Mouse (Mus musculus): ENCODE results near the gene Itih2. TPM values are rescaled to one million over a fixed set of nuclear protein-coding genes. Genes with fewer than 3 reads are reported as not detected.
A peak's percentile ranks its signal among the peaks of the same experiment; 100 is the strongest.

Itih2 gene
- total and polyA plus RNA-seq, 2 experiments from 2014 or later: 0.42 to 1.1 TPM

- H3K36me3 ChIP-seq (replicated peaks; ENCODE audit: control insufficient read depth, insufficient read depth, low read length): peaks cover 41% of the 10 kb centered on the region
- no peaks in the 10 kb centered on the region for H3K9me3 ChIP-seq (replicated peaks; ENCODE audit: control insufficient read depth, low read length)
- H3K9ac ChIP-seq (replicated peaks; ENCODE audit: low read depth, low read length): no peak overlapping the region
- TF ChIP-seq EP300 (IDR thresholded peaks at IDR 0.05; ENCODE audit: low read depth) (no peak), CTCF (IDR thresholded peaks at IDR 0.05; ENCODE audit: low read depth) (no peak)
- no peak overlapping the region for H3K27ac ChIP-seq (ENCODE audit: low read depth)
- no peaks in the 10 kb centered on the region for H3K4me1 ChIP-seq (ENCODE audit: control insufficient read depth, insufficient read depth)
- no peak overlapping the region for H3K4me2 ChIP-seq (ENCODE audit: low read depth, low read length)
- no peak for ATAC-seq (ENCODE audit: insufficient read depth, low read depth)
- WGBS: 87% methylated on average over 14 of the region's 14 CpGs
- no peaks in the 10 kb centered on the region for H3K27me3 ChIP-seq (ENCODE audit: control insufficient read depth, insufficient read depth, low read length)
- no peak overlapping the region for H3K4me3 ChIP-seq (ENCODE audit: low read depth, low read length)
- no peak for DNase-seq (ENCODE audit: low spot score)
These were observed 36.7 kb downstream of the Itih2 start for GRCm38 (mm10) chr2:10094327-10095100.

- Histone ChIP-seq H3K27me3 (ENCODE audit: control insufficient read depth, insufficient read depth, low read length) (no peaks in the 10 kb centered on the region), H3K36me3 (replicated peaks; ENCODE audit: control insufficient read depth, insufficient read depth, low read length) (peaks cover 30% of the 10 kb centered on the region), H3K9me3 (replicated peaks; ENCODE audit: control insufficient read depth, low read length) (no peaks in the 10 kb centered on the region), H3K9ac (replicated peaks; ENCODE audit: low read depth, low read length) (no peak overlapping the region), H3K4me1 (ENCODE audit: control insufficient read depth, insufficient read depth) (no peaks in the 10 kb centered on the region), H3K27ac (ENCODE audit: low read depth) (no peak overlapping the region), H3K4me3 (ENCODE audit: low read depth, low read length) (no peak overlapping the region), H3K4me2 (ENCODE audit: low read depth, low read length) (no peak overlapping the region)
- TF ChIP-seq CTCF (IDR thresholded peaks at IDR 0.05; ENCODE audit: low read depth): no peak
- no peak for TF ChIP-seq EP300 (IDR thresholded peaks at IDR 0.05; ENCODE audit: low read depth)
- no peak for ATAC-seq (ENCODE audit: insufficient read depth, low read depth)
- no peak for DNase-seq (ENCODE audit: low spot score)
- WGBS: 83% methylated on average over 8 of the region's 8 CpGs
These were observed 43.8 kb downstream of the Itih2 start for GRCm38 (mm10) chr2:10087256-10087850.

- TF ChIP-seq CTCF (IDR thresholded peaks at IDR 0.05; ENCODE audit: low read depth) (no peak), EP300 (IDR thresholded peaks at IDR 0.05; ENCODE audit: low read depth) (no peak)
- Histone ChIP-seq H3K9me3 (replicated peaks; ENCODE audit: control insufficient read depth, low read length) (no peaks in the 10 kb centered on the region), H3K27me3 (ENCODE audit: control insufficient read depth, insufficient read depth, low read length) (no peaks in the 10 kb centered on the region), H3K9ac (replicated peaks; ENCODE audit: low read depth, low read length) (no peak overlapping the region), H3K4me3 (ENCODE audit: low read depth, low read length) (no peak overlapping the region), H3K36me3 (replicated peaks; ENCODE audit: control insufficient read depth, insufficient read depth, low read length) (no peaks in the 10 kb centered on the region; the same call in none of the 2 replicates), H3K4me1 (ENCODE audit: control insufficient read depth, insufficient read depth) (peaks cover 14% of the 10 kb centered on the region), H3K4me2 (ENCODE audit: low read depth, low read length) (no peak overlapping the region), H3K27ac (ENCODE audit: low read depth) (no peak overlapping the region)
- no peak for ATAC-seq (ENCODE audit: insufficient read depth, low read depth)
- WGBS: 77% methylated on average over 1 of the region's 1 CpGs
- no peak for DNase-seq (ENCODE audit: low spot score)
These were observed 48.5 kb downstream of the Itih2 start for GRCm38 (mm10) chr2:10082737-10083136.

GRCm38 (mm10) chr2:10081453-10082080, 49.6 kb downstream of the Itih2 start:
- H3K4me2 ChIP-seq (ENCODE audit: low read depth, low read length): peak overlapping the region; percentile 80
- no peaks in the 10 kb centered on the region for H3K9me3 ChIP-seq (replicated peaks; ENCODE audit: control insufficient read depth, low read length)
- no peak for DNase-seq (ENCODE audit: low spot score)
- no peaks in the 10 kb centered on the region for H3K27me3 ChIP-seq (ENCODE audit: control insufficient read depth, insufficient read depth, low read length)
- peaks cover 14% of the 10 kb centered on the region for H3K4me1 ChIP-seq (ENCODE audit: control insufficient read depth, insufficient read depth)
- ATAC-seq (ENCODE audit: insufficient read depth, low read depth): no peak
- H3K27ac ChIP-seq (ENCODE audit: low read depth): no peak overlapping the region
- peak overlapping the region; percentile 92; the same call in 1 of the 2 replicates for H3K4me3 ChIP-seq (ENCODE audit: low read depth, low read length)
- no peak for TF ChIP-seq EP300 (IDR thresholded peaks at IDR 0.05; ENCODE audit: low read depth)
- TF ChIP-seq CTCF (IDR thresholded peaks at IDR 0.05; ENCODE audit: low read depth): no peak
- 0 out of 2 replicates have a peak overlapping the region, but pooled peaks have one; percentile 99 for H3K9ac ChIP-seq (replicated peaks; ENCODE audit: low read depth, low read length)
- no peaks in the 10 kb centered on the region; the same call in 1 of the 2 replicates for H3K36me3 ChIP-seq (replicated peaks; ENCODE audit: control insufficient read depth, insufficient read depth, low read length)
- WGBS: 81% methylated on average over 5 of the region's 5 CpGs

- WGBS: under 1% methylated on average over 61 of the region's 61 CpGs
- peak within 1 kb of the TSS; percentile 99 for H3K9ac ChIP-seq (replicated peaks; ENCODE audit: low read depth, low read length)
- peak; percentile 98 for DNase-seq (ENCODE audit: low spot score)
- H3K27ac ChIP-seq (ENCODE audit: low read depth): peak within 1 kb of the TSS; percentile 98
- H3K4me2 ChIP-seq (ENCODE audit: low read depth, low read length): peak within 1 kb of the TSS; percentile 80
- H3K36me3 ChIP-seq (replicated peaks; ENCODE audit: control insufficient read depth, insufficient read depth, low read length): no peaks in the 10 kb centered on the region; the same call in 1 of the 2 replicates
- ATAC-seq (ENCODE audit: insufficient read depth, low read depth): peak; percentile 97
- no peaks in the 10 kb centered on the region for H3K27me3 ChIP-seq (ENCODE audit: control insufficient read depth, insufficient read depth, low read length)
- peaks cover 20% of the 10 kb centered on the region for H3K4me1 ChIP-seq (ENCODE audit: control insufficient read depth, insufficient read depth)
- no peak for TF ChIP-seq EP300 (IDR thresholded peaks at IDR 0.05; ENCODE audit: low read depth)
- peak; percentile 32 for TF ChIP-seq CTCF (IDR thresholded peaks at IDR 0.05; ENCODE audit: low read depth)
- peak within 1 kb of the TSS; percentile 92 for H3K4me3 ChIP-seq (ENCODE audit: low read depth, low read length)
- no peaks in the 10 kb centered on the region for H3K9me3 ChIP-seq (replicated peaks; ENCODE audit: control insufficient read depth, low read length)
These were observed 50.7 kb downstream of the Itih2 start, which contains the start of the genes Atp5c1 and Kin for GRCm38 (mm10) chr2:10080310-10081010. TSS of gene Atp5c1 (minus strand) at chr2:10080510. TSS of gene Kin (plus strand) at chr2:10080593.
